Mouse (Mus musculus) thymus, postnatal 36 days (tissue): ENCODE results near the gene Kmt2e.
"Not testable (repeated sequence)": the region's sequence is repeated elsewhere in the genome, so short reads cannot be mapped to it uniquely, and the experiment has no call there.

Experiments used
- DNase-seq, 2 experiments: peaks; one replicate each; pipeline ENCODE4 v3.0.0; 2022; ENCODE audit warnings: mixed read lengths in 2 of 2

Kmt2e gene

GRCm38 (mm10) chr5:23502317-23502937, 68.2 kb downstream of the Kmt2e start:
- DNase-seq = no peak

GRCm38 (mm10) chr5:23505578-23505977, 71.3 kb downstream of the Kmt2e start:
- no peak for DNase-seq

- DNase-seq = no peak
Observed at GRCm38 (mm10) chr5:23507210-23507609, 73.0 kb downstream of the Kmt2e start.

- DNase-seq = no peak
Observed at GRCm38 (mm10) chr5:23508630-23509029, 74.4 kb downstream of the Kmt2e start.

- DNase-seq = no peak
Observed at GRCm38 (mm10) chr5:23511456-23511855, 77.2 kb downstream of the Kmt2e start.

GRCm38 (mm10) chr5:23512556-23512955, 78.3 kb downstream of the Kmt2e start:
- no peak for DNase-seq

GRCm38 (mm10) chr5:23513468-23513867, 79.2 kb downstream of the Kmt2e start:
- DNase-seq = no peak

- DNase-seq = no peak
Observed at GRCm38 (mm10) chr5:23515038-23515437, 80.8 kb downstream of the Kmt2e start.

GRCm38 (mm10) chr5:23516962-23517361, 82.7 kb downstream of the Kmt2e start:
- DNase-seq = no peak

GRCm38 (mm10) chr5:23517839-23518238, 83.6 kb downstream of the Kmt2e start:
- no peak for DNase-seq

- no peak for DNase-seq
Observed at GRCm38 (mm10) chr5:23518673-23519072, 84.4 kb downstream of the Kmt2e start.

GRCm38 (mm10) chr5:23519679-23520078, 85.4 kb downstream of the Kmt2e start:
- no peak for DNase-seq

GRCm38 (mm10) chr5:23521645-23522044, 87.4 kb downstream of the Kmt2e start:
- no peak for DNase-seq

- DNase-seq = no peak
Observed at GRCm38 (mm10) chr5:23523936-23524335, 89.7 kb downstream of the Kmt2e start.

- DNase-seq = peak; percentile 44 to 74
Observed at GRCm38 (mm10) chr5:23524621-23525020, 90.4 kb downstream of the Kmt2e start.

- no peak for DNase-seq
Observed at GRCm38 (mm10) chr5:23531100-23531499, 96.9 kb downstream of the Kmt2e start.

GRCm38 (mm10) chr5:23531541-23532096, 97.4 kb downstream of the Kmt2e start:
- DNase-seq = no peak

GRCm38 (mm10) chr5:23535692-23536091, 101.5 kb downstream of the Kmt2e start:
- no peak for DNase-seq

- no peak for DNase-seq
Observed at GRCm38 (mm10) chr5:23551687-23552086, 117.4 kb downstream of the Kmt2e start.

GRCm38 (mm10) chr5:23553338-23553737, 119.1 kb downstream of the Kmt2e start:
- not testable (repeated sequence) for DNase-seq
